Mouse (Mus musculus): Measurements from ENCODE around the gene Zdhhc7. TPM values are rescaled to one million over a fixed set of nuclear protein-coding genes. Genes with fewer than 3 reads are reported as not detected.

The Zdhhc7 gene
- polyA plus RNA-seq, 1 experiment from 2014 or later, result 34.5 TPM

DNA sequence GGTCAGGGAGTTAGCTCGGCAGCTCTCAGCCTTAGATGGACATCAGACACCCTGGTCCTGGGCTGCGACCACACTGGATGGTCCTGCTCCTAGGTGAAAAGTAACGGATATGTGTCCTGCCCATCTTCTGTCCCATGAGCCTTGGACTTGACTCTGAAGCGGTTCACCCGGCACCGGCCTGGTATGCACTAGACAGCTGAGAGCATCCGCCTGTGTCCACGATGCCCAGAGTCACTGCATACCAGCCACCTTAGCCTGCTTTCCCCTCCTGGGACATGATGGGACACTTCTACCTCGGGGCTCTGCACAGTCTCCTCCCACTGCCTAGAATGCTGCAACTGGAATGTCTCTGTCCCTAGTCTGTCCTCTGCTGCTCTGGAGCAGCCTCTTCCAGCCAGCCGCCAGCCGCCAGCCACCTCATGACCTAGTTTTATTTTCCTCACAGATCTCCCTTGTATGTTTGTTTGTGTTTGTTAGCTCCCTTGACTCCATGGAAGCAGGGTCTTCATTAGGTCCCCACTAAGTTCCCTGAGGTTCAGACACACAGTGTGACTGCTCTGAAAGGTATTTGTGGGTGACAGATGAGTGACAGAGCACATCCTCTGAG lies 61.9 kb downstream of the Zdhhc7 start:
- 0 out of 2 replicates have a peak overlapping the region, but pooled peaks have one; percentile 28 for H3K27ac ChIP-seq (replicated peaks)
- WGBS, result 84% methylated on average over 11 of the region's 11 CpGs
- H3K9me3 ChIP-seq (replicated peaks), result no peaks in the 10 kb centered on the region
- no peak overlapping the region for H3K4me3 ChIP-seq
- no peaks in the 10 kb centered on the region for H3K36me3 ChIP-seq
- H3K4me1 ChIP-seq, result peaks cover 41% of the 10 kb centered on the region
- DNase-seq (ENCODE audit: low spot score), result no peak
- no peaks in the 10 kb centered on the region for H3K27me3 ChIP-seq (ENCODE audit: low read depth, poor library complexity, severe bottlenecking)

DNA sequence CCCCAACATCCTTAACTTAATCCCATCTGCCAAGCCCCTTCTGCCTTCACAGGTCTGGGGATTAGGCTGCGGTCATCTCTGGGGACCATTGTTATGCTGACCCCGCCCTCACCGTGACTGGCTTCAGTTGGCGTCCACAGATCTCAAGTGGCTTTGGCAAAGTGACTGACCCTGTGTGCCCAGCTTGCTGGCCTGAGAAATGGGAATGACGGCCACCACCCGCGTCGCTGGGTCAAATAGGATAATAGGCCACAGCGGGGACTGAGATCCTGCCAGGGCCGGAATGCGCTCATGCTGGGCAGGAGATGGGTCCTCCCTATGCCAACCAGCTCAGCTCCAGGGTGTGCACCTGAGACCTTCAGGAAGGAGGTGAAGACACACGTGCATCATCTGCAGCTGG lies 62.5 kb downstream of the Zdhhc7 start:
- H3K27ac ChIP-seq (replicated peaks), result no peak overlapping the region
- no peak overlapping the region for H3K4me3 ChIP-seq
- DNase-seq (ENCODE audit: low spot score), result no peak
- H3K27me3 ChIP-seq (ENCODE audit: low read depth, poor library complexity, severe bottlenecking), result no peaks in the 10 kb centered on the region
- no peaks in the 10 kb centered on the region for H3K36me3 ChIP-seq
- H3K4me1 ChIP-seq, result peaks cover 47% of the 10 kb centered on the region
- 88% methylated on average over 12 of the region's 12 CpGs for WGBS
- no peaks in the 10 kb centered on the region for H3K9me3 ChIP-seq (replicated peaks)

DNA sequence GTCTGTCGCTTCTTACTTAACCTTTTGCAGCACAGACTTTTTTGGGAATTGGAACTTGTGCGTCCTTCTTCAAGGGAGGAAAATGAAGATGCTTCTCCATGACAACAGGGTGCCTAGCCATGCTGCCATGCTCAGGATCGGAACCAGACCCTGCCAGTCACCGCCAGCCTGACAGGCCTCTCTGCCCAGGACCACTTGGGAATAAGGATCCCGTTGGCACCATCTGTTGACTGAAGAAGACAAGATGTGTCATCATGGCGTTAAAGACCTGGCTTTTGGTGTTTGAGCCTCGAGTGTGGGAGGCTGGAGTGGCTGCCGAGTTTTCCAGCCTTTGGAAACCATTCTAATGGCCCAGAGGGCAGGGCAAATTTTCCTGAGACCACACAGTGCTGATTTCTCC lies 63.7 kb downstream of the Zdhhc7 start:
- Histone ChIP-seq H3K36me3 (no peaks in the 10 kb centered on the region), H3K9me3 (replicated peaks) (no peaks in the 10 kb centered on the region), H3K4me3 (no peak overlapping the region), H3K27me3 (ENCODE audit: low read depth, poor library complexity, severe bottlenecking) (no peaks in the 10 kb centered on the region), H3K4me1 (peaks cover 58% of the 10 kb centered on the region), H3K27ac (replicated peaks) (peak overlapping the region; percentile 77)
- 90% methylated on average over 8 of the region's 8 CpGs for WGBS
- no peak for DNase-seq (ENCODE audit: low spot score)

GRCm38 (mm10) chr8:120037199-120037598 lies 64.1 kb downstream of the Zdhhc7 start:
- Histone ChIP-seq H3K4me1 (peaks cover 58% of the 10 kb centered on the region), H3K36me3 (no peaks in the 10 kb centered on the region), H3K27ac (replicated peaks) (peak overlapping the region; percentile 77), H3K27me3 (ENCODE audit: low read depth, poor library complexity, severe bottlenecking) (no peaks in the 10 kb centered on the region), H3K4me3 (no peak overlapping the region), H3K9me3 (replicated peaks) (no peaks in the 10 kb centered on the region)
- 87% methylated on average over 15 of the region's 15 CpGs for WGBS
- DNase-seq (ENCODE audit: low spot score), result no peak

- WGBS, result 81% methylated on average over 4 of the region's 4 CpGs
- Histone ChIP-seq H3K27me3 (ENCODE audit: low read depth, poor library complexity, severe bottlenecking) (no peaks in the 10 kb centered on the region), H3K9me3 (replicated peaks) (no peaks in the 10 kb centered on the region), H3K4me3 (no peak overlapping the region), H3K4me1 (peaks cover 62% of the 10 kb centered on the region), H3K36me3 (no peaks in the 10 kb centered on the region), H3K27ac (replicated peaks) (peak overlapping the region; percentile 77)
- DNase-seq (ENCODE audit: low spot score), result no peak
These were observed 64.7 kb downstream of the Zdhhc7 start for GRCm38 (mm10) chr8:120036578-120036977.

- WGBS, result 28% methylated on average over 9 of the region's 9 CpGs
- Histone ChIP-seq H3K4me3 (no peak overlapping the region), H3K27me3 (ENCODE audit: low read depth, poor library complexity, severe bottlenecking) (no peaks in the 10 kb centered on the region), H3K4me1 (peaks cover 66% of the 10 kb centered on the region), H3K9me3 (replicated peaks) (no peaks in the 10 kb centered on the region), H3K36me3 (no peaks in the 10 kb centered on the region), H3K27ac (replicated peaks) (peak overlapping the region; percentile 77)
- DNase-seq (ENCODE audit: low spot score), result peak; percentile 41
These were observed 65.2 kb downstream of the Zdhhc7 start for GRCm38 (mm10) chr8:120036111-120036510.

GRCm38 (mm10) chr8:120034471-120034870 lies 66.8 kb downstream of the Zdhhc7 start:
- H3K36me3 ChIP-seq, result no peaks in the 10 kb centered on the region
- 38% methylated on average over 6 of the region's 6 CpGs for WGBS
- H3K4me3 ChIP-seq, result no peak overlapping the region
- peak; percentile 67 for DNase-seq (ENCODE audit: low spot score)
- peak overlapping the region; percentile 81 for H3K27ac ChIP-seq (replicated peaks)
- peaks cover 74% of the 10 kb centered on the region for H3K4me1 ChIP-seq
- no peaks in the 10 kb centered on the region for H3K9me3 ChIP-seq (replicated peaks)
- no peaks in the 10 kb centered on the region for H3K27me3 ChIP-seq (ENCODE audit: low read depth, poor library complexity, severe bottlenecking)

DNA sequence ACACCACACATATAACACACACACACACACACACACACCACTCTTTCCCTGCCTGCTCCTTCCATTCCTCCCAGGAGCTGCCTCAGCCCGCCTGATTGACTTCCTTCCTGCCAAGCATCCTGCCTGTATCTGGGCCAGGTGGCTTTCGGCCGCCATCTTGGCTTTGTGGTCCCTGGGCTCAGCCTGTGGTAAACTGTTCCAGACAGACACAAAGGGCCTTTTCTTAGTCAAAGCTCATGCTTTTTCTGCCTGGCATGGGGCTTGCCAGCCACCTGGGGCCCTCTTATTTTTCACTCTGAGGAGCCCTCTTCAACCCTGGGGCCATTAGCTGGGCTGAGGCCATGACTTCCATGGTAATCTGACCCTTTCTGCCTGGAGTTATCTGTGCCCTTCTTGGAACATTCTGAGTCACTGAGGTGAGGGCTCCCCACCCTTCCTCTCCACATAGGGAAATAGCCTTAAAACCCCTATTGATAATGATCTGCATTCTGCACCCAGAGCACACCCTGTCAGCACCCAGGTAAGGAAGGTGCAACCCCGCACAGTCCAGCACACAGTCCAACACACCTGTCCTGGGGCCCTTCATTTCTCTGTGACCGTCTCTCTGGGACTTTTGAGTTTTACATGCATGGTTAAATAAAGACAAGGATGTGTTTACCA lies 68.6 kb downstream of the Zdhhc7 start:
- peaks cover 66% of the 10 kb centered on the region for H3K4me1 ChIP-seq
- H3K4me3 ChIP-seq, result no peak overlapping the region
- no peaks in the 10 kb centered on the region for H3K27me3 ChIP-seq (ENCODE audit: low read depth, poor library complexity, severe bottlenecking)
- H3K27ac ChIP-seq (replicated peaks), result peak overlapping the region; percentile 29; the same call in 1 of the 2 replicates
- H3K9me3 ChIP-seq (replicated peaks), result no peaks in the 10 kb centered on the region
- WGBS, result 93% methylated on average over 5 of the region's 5 CpGs
- no peaks in the 10 kb centered on the region for H3K36me3 ChIP-seq
- DNase-seq (ENCODE audit: low spot score), result no peak

Other genes with a start within 250 kb of the Zdhhc7 start
- gene Klhl36, start 239.2 kb downstream of the Zdhhc7 start, polyA plus RNA-seq (2016; fragmentation: Nextera tagmentation; extraction: Ambion mirVana), result 12.8 and 13.0 TPM in 2 replicates
- gene Usp10, start 191.1 kb downstream of the Zdhhc7 start, polyA plus RNA-seq (2016; fragmentation: Nextera tagmentation; extraction: Ambion mirVana), result 220 and 227 TPM in 2 replicates
- 7.1 and 7.3 TPM in 2 replicates for gene Gm20388, start 190.6 kb downstream of the Zdhhc7 start, polyA plus RNA-seq (2016; fragmentation: Nextera tagmentation; extraction: Ambion mirVana)
- gene Crispld2, start 109.0 kb downstream of the Zdhhc7 start, polyA plus RNA-seq (2016; fragmentation: Nextera tagmentation; extraction: Ambion mirVana), result 2.9 and 4.0 TPM in 2 replicates
- 5.8 and 11.0 TPM in 2 replicates for gene 6430548M08Rik, start 12.7 kb upstream of the Zdhhc7 start, polyA plus RNA-seq (2016; fragmentation: Nextera tagmentation; extraction: Ambion mirVana)
- gene Fam92b, start 76.0 kb upstream of the Zdhhc7 start, polyA plus RNA-seq (2016; fragmentation: Nextera tagmentation; extraction: Ambion mirVana), result 2.6 and 3.3 TPM in 2 replicates
- 12.7 and 15.6 TPM in 2 replicates for gene Gse1, start 127.0 kb upstream of the Zdhhc7 start, polyA plus RNA-seq (2016; fragmentation: Nextera tagmentation; extraction: Ambion mirVana)

Data from midbrain, embryonic 10.5 days (tissue).